In the genomic region with DNA sequence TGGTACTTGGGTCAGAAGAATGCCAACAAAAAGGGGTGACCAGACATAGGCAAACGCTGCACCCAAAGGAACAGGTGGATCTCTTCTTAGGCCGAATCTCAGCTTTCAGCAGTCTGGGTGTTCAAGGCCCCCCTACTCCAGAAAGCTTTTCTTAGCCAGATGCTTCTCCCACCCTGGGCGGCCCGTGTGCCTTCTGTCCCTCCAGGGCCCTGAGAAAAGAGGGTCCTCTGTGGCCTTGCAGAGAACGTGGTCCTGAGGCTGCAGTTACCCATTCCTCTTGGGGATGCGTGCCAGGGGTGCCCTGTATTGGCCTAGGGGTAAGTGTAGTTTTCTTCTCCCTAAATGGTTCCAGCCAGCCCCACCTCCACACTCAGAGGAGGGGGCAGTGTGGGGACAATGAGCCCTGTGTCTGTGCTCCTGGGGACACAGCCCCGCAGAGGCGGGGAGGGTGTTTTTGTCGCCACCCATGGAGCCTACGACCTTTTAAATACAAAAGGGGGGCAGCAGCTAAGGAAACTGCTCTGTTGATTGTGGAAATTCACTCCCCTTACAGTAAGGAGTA, we compare ENCODE assay signal across 9 mouse cellular contexts. TPM values are rescaled to one million over a fixed set of nuclear protein-coding genes. Genes with fewer than 3 reads are reported as not detected.
DNase-seq lines count a peak whose midpoint lies in the region; ATAC-seq lines count a peak whose summit lies in the region.
"Had no signal": no experiment of that assay in that cellular context is flagged by ENCODE, and none has a peak within 500 bp of the region (broad histone marks: within the 10 kb centered on the region; RNA-seq: fewer than 3 reads in every experiment).

No protein-coding gene starts in this region.

- H3K27ac ChIP-seq in kidney, embryonic 16.5 days (ENCODE audit: low read length): no peak overlapping the region
- peak overlapping the region; percentile 84 for H3K27ac ChIP-seq in forebrain, embryonic 10.5 days
- H3K27ac ChIP-seq in hindbrain, embryonic 16.5 days (ENCODE audit: low read depth, low read length): peak overlapping the region; percentile 65
- peak overlapping the region; percentile 28; the same call in 1 of the 2 replicates for H3K27ac ChIP-seq in neural tube, embryonic 12.5 days

- no peaks in the 10 kb centered on the region for H3K9me3 ChIP-seq in kidney, embryonic 16.5 days (ENCODE audit: low read length)
- H3K9me3 ChIP-seq in forebrain, embryonic 10.5 days: no peaks in the 10 kb centered on the region
- no peaks in the 10 kb centered on the region for H3K9me3 ChIP-seq in hindbrain, embryonic 16.5 days (ENCODE audit: control insufficient read depth, low read length)
- no peaks in the 10 kb centered on the region for H3K9me3 ChIP-seq in neural tube, embryonic 12.5 days

- 59% methylated on average over 10 of the region's 10 CpGs for WGBS in kidney, embryonic 16.5 days
- WGBS in forebrain, embryonic 10.5 days: 29% methylated on average over 10 of the region's 10 CpGs
- 25% methylated on average over 10 of the region's 10 CpGs for WGBS in hindbrain, embryonic 16.5 days
- 27% methylated on average over 10 of the region's 10 CpGs for WGBS in neural tube, embryonic 12.5 days

- DNase-seq in kidney, adult 18-20 months: no peak
- DNase-seq in forebrain, embryonic 10.5 days (ENCODE audit: extremely low spot score, low spot score): no peak
- DNase-seq in thymus, postnatal 4 days: no peak
- DNase-seq in heart, adult 9 months (ENCODE audit: low spot score in 2 of 2): no peak

- no peaks in the 10 kb centered on the region for H3K27me3 ChIP-seq in kidney, embryonic 16.5 days (ENCODE audit: insufficient read depth, low read length)
- H3K27me3 ChIP-seq in forebrain, embryonic 10.5 days (ENCODE audit: poor library complexity, severe bottlenecking): peaks cover 8% of the 10 kb centered on the region; the same call in 1 of the 2 replicates
- no peaks in the 10 kb centered on the region for H3K27me3 ChIP-seq in hindbrain, embryonic 16.5 days (replicated peaks; ENCODE audit: control insufficient read depth, insufficient read depth, low read length)
- no peaks in the 10 kb centered on the region for H3K27me3 ChIP-seq in neural tube, embryonic 12.5 days (replicated peaks)

- no peak for ATAC-seq in kidney, embryonic 16.5 days (ENCODE audit: low FRiP score, low TSS enrichment)
- peak; percentile 76 for ATAC-seq in hindbrain, embryonic 16.5 days
- ATAC-seq in neural tube, embryonic 12.5 days (ENCODE audit: low FRiP score, low read depth): peak; percentile 81
- no peak for ATAC-seq in granulocyte monocyte progenitor cell, adult 5-6 weeks (replicated peaks; ENCODE audit: poor library complexity, severe bottlenecking)

- H3K4me3 ChIP-seq in kidney, embryonic 16.5 days (ENCODE audit: low read length): no peak overlapping the region
- peak overlapping the region; percentile 10; the same call in 1 of the 2 replicates for H3K4me3 ChIP-seq in forebrain, embryonic 10.5 days
- H3K4me3 ChIP-seq in hindbrain, embryonic 16.5 days (ENCODE audit: low read length): no peak overlapping the region
- H3K4me3 ChIP-seq in neural tube, embryonic 12.5 days: no peak overlapping the region
- H3K4me3 ChIP-seq: myocyte had no signal

- 0 out of 2 replicates have a peak, but pooled peaks cover 2% of the 10 kb centered on the region for H3K36me3 ChIP-seq in kidney, embryonic 16.5 days (ENCODE audit: insufficient read depth, low read length)
- peaks cover 29% of the 10 kb centered on the region for H3K36me3 ChIP-seq in forebrain, embryonic 10.5 days (replicated peaks)
- no peaks in the 10 kb centered on the region for H3K36me3 ChIP-seq in hindbrain, embryonic 16.5 days (ENCODE audit: control insufficient read depth, insufficient read depth, low read length)
- H3K36me3 ChIP-seq in neural tube, embryonic 12.5 days: no peaks in the 10 kb centered on the region

- H3K9ac ChIP-seq in kidney, embryonic 16.5 days (replicated peaks; ENCODE audit: low read length): peak overlapping the region; percentile 25; the same call in 1 of the 2 replicates
- H3K9ac ChIP-seq in hindbrain, embryonic 16.5 days (ENCODE audit: low read depth, low read length): no peak overlapping the region
- no peak overlapping the region for H3K9ac ChIP-seq in neural tube, embryonic 12.5 days

- no peak overlapping the region for H3K4me2 ChIP-seq in kidney, embryonic 16.5 days (replicated peaks; ENCODE audit: low read depth, low read length)
- no peak overlapping the region for H3K4me2 ChIP-seq in hindbrain, embryonic 16.5 days (ENCODE audit: low read length)
- H3K4me2 ChIP-seq in neural tube, embryonic 12.5 days (replicated peaks): peak overlapping the region; percentile 12

- peaks cover 37% of the 10 kb centered on the region for H3K4me1 ChIP-seq in kidney, embryonic 16.5 days (ENCODE audit: insufficient read depth, low read length)
- H3K4me1 ChIP-seq in forebrain, embryonic 10.5 days: peaks cover 65% of the 10 kb centered on the region
- H3K4me1 ChIP-seq in hindbrain, embryonic 16.5 days (ENCODE audit: control insufficient read depth, insufficient read depth, low read depth, low read length): peaks cover 30% of the 10 kb centered on the region
- H3K4me1 ChIP-seq in neural tube, embryonic 12.5 days: peaks cover 35% of the 10 kb centered on the region

RNA-seq across cellular contexts. Expression of a gene that starts 10.7 kb away (rescaled TPM):
- 50.3 and 55.0 TPM in 2 replicates for polyA plus RNA-seq in kidney, embryonic 16.5 days (2015; fragmentation: Nextera tagmentation; extraction: Ambion mirVana)
- 49.5 and 53.1 TPM in 2 replicates for polyA plus RNA-seq in forebrain, embryonic 10.5 days (2016; fragmentation: Nextera tagmentation; extraction: Ambion mirVana)
- 37.4 and 38.4 TPM in 2 replicates for polyA plus RNA-seq in hindbrain, embryonic 16.5 days (2015; fragmentation: Nextera tagmentation; extraction: Ambion mirVana)
- 46.1 and 51.4 TPM in 2 replicates for polyA plus RNA-seq in neural tube, embryonic 12.5 days (2016; fragmentation: Nextera tagmentation; extraction: Ambion mirVana)
- total RNA-seq in granulocyte monocyte progenitor cell, adult 5-6 weeks (2014; fragmentation: Nextera tagmentation): 0.70 and 4.5 TPM in 2 replicates
- total RNA-seq in granulocyte monocyte progenitor cell, adult 5-6 weeks (2017): 0.47 TPM in 1 of 2 replicates, not detected in the other

RNA-seq across cellular contexts. Expression of a gene that starts 30.2 kb away (rescaled TPM):
- polyA plus RNA-seq in kidney, embryonic 16.5 days (2015; fragmentation: Nextera tagmentation; extraction: Ambion mirVana): 1.00 and 1.2 TPM in 2 replicates
- polyA plus RNA-seq in forebrain, embryonic 10.5 days (2016; fragmentation: Nextera tagmentation; extraction: Ambion mirVana): 0.76 and 1.3 TPM in 2 replicates
- polyA plus RNA-seq in hindbrain, embryonic 16.5 days (2015; fragmentation: Nextera tagmentation; extraction: Ambion mirVana): 4.9 and 7.2 TPM in 2 replicates
- 1.5 and 2.3 TPM in 2 replicates for polyA plus RNA-seq in neural tube, embryonic 12.5 days (2016; fragmentation: Nextera tagmentation; extraction: Ambion mirVana)
- total RNA-seq in granulocyte monocyte progenitor cell, adult 5-6 weeks (2014; fragmentation: Nextera tagmentation): 20.0 and 36.7 TPM in 2 replicates
- 19.6 and 21.0 TPM in 2 replicates for total RNA-seq in granulocyte monocyte progenitor cell, adult 5-6 weeks (2017)

RNA-seq across cellular contexts. Expression of a gene that starts 41.8 kb away (rescaled TPM):
- polyA plus RNA-seq in kidney, embryonic 16.5 days (2015; fragmentation: Nextera tagmentation; extraction: Ambion mirVana): 38.1 and 43.0 TPM in 2 replicates
- 15.9 and 19.7 TPM in 2 replicates for polyA plus RNA-seq in forebrain, embryonic 10.5 days (2016; fragmentation: Nextera tagmentation; extraction: Ambion mirVana)
- polyA plus RNA-seq in hindbrain, embryonic 16.5 days (2015; fragmentation: Nextera tagmentation; extraction: Ambion mirVana): 12.3 and 15.1 TPM in 2 replicates
- 15.2 and 17.3 TPM in 2 replicates for polyA plus RNA-seq in neural tube, embryonic 12.5 days (2016; fragmentation: Nextera tagmentation; extraction: Ambion mirVana)
- total RNA-seq in granulocyte monocyte progenitor cell, adult 5-6 weeks (2014; fragmentation: Nextera tagmentation): not detected in 2 replicates
- total RNA-seq in granulocyte monocyte progenitor cell, adult 5-6 weeks (2017): not detected in 2 replicates

Comparison
In these comparisons a context has a peak if more than half of its experiments do, and no peak if none do; other contexts are left out.
1. ATAC-seq: peak in hindbrain, embryonic 16.5 days (single experiment) and neural tube, embryonic 12.5 days (single experiment); none in kidney, embryonic 16.5 days (single experiment) and granulocyte monocyte progenitor cell, adult 5-6 weeks (single experiment).